Mouse (Mus musculus): Measurements from ENCODE around the gene Blm. TPM values are rescaled to one million over a fixed set of nuclear protein-coding genes. Genes with fewer than 3 reads are reported as not detected.
A peak's percentile ranks its signal among the peaks of the same experiment; 100 is the strongest.

Blm gene
- polyA plus RNA-seq, 1 experiment from 2014 or later = 25.9 TPM

DNA sequence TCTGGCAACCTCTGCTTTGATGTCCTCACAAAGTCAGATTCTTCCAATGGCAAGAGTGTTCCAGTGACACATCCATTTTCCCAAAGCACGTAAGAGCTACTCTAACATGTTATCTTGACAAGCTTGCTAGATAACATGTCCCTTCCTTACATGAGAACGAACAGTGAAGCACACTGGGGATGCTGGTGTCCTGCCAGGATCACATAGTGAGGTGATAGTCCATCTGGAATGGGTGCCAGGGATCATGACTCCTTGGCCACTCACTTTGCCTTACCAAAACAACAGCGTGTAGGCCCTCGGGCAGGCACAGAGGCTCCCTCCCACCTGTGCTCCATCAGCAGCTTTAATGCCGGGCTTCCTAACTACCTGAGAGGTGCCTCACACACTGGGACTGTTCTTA lies 74.7 kb downstream of the Blm start:
- Histone ChIP-seq H3K4me3 (ENCODE audit: low read depth, low read length) (no peak overlapping the region), H3K9me3 (replicated peaks; ENCODE audit: control insufficient read depth, low read length) (no peaks in the 10 kb centered on the region), H3K9ac (ENCODE audit: low read depth, low read length) (no peak overlapping the region), H3K4me2 (ENCODE audit: low read depth, low read length) (no peak overlapping the region), H3K36me3 (ENCODE audit: control insufficient read depth, insufficient read depth) (peaks cover 49% of the 10 kb centered on the region), H3K27ac (ENCODE audit: low read length) (no peak overlapping the region), H3K27me3 (ENCODE audit: control insufficient read depth, insufficient read depth, low read depth, low read length) (no peaks in the 10 kb centered on the region), H3K4me1 (ENCODE audit: control insufficient read depth, low read depth, low read length) (peaks cover 11% of the 10 kb centered on the region)
- 85% methylated on average over 5 of the region's 5 CpGs for WGBS (ENCODE audit: insufficient replicate concordance)
- ATAC-seq (ENCODE audit: low read depth) = no peak

DNA sequence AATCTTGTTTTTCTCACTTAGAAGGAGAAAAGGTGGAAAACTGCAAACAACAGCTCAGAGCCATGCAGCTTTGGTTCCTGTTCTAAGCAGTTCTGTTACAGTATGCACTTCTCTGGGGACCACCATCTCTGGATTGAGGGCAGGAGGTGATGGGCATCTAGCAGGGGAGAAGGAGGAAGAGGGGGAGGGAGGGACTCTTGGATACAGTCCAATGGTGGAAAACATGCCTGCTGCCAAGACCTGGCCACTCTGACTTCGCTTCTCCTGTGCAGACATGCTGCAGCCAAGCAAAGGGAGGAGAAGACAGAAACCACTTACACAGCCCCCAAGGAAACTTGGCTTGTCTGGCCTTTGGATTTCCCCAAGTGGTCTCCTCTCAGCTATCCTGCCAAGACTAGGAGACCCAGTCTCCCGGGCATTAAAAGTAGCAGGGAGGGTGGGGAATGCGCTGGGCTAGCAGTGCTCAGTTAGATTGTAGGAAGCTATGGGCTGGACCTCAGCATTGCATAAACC lies 77.0 kb downstream of the Blm start:
- ATAC-seq (ENCODE audit: low read depth) = no peak
- H3K9ac ChIP-seq (ENCODE audit: low read depth, low read length) = no peak overlapping the region
- H3K36me3 ChIP-seq (ENCODE audit: control insufficient read depth, insufficient read depth) = peaks cover 49% of the 10 kb centered on the region

DNA sequence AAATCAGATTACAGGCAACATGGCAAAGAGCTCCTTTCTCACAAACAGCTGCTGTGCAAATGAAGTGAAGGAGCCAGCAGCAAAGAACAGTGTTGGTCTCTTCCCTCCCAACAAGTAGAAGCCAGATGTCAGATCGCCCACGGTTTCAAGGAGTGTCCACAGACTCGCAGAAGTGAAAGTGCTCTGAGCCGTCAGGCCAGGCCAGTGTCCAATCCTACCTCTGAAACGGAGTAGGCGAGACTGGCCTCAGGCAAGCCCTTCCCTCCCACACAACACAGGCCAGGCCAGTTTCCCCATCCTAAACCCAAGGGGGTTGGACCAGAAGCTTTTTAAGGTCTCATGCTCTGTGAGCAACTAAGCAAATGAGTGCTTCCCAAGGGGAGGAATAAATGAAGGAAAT lies 77.7 kb downstream of the Blm start:
- H3K9ac ChIP-seq (ENCODE audit: low read depth, low read length) = no peak overlapping the region
- H3K27ac ChIP-seq (ENCODE audit: low read length) = peak overlapping the region; percentile 58
- peaks cover 11% of the 10 kb centered on the region for H3K4me1 ChIP-seq (ENCODE audit: control insufficient read depth, low read depth, low read length)
- no peaks in the 10 kb centered on the region for H3K27me3 ChIP-seq (ENCODE audit: control insufficient read depth, insufficient read depth, low read depth, low read length)
- H3K36me3 ChIP-seq (ENCODE audit: control insufficient read depth, insufficient read depth) = peaks cover 48% of the 10 kb centered on the region
- WGBS (ENCODE audit: insufficient replicate concordance) = 71% methylated on average over 6 of the region's 6 CpGs
- no peaks in the 10 kb centered on the region for H3K9me3 ChIP-seq (replicated peaks; ENCODE audit: control insufficient read depth, low read length)
- no peak overlapping the region for H3K4me3 ChIP-seq (ENCODE audit: low read depth, low read length)
- H3K4me2 ChIP-seq (ENCODE audit: low read depth, low read length) = no peak overlapping the region
- ATAC-seq (ENCODE audit: low read depth) = peak; percentile 81

More for the DNA sequence above, 77.0 kb downstream of the Blm start:
- Histone ChIP-seq H3K27ac (ENCODE audit: low read length) (no peak overlapping the region; the same call in 1 of the 2 replicates), H3K9me3 (replicated peaks; ENCODE audit: control insufficient read depth, low read length) (no peaks in the 10 kb centered on the region), H3K4me1 (ENCODE audit: control insufficient read depth, low read depth, low read length) (peaks cover 11% of the 10 kb centered on the region), H3K4me2 (ENCODE audit: low read depth, low read length) (no peak overlapping the region), H3K27me3 (ENCODE audit: control insufficient read depth, insufficient read depth, low read depth, low read length) (no peaks in the 10 kb centered on the region), H3K4me3 (ENCODE audit: low read depth, low read length) (no peak overlapping the region)
- WGBS (ENCODE audit: insufficient replicate concordance) = 75% methylated on average over 3 of the region's 3 CpGs

DNA sequence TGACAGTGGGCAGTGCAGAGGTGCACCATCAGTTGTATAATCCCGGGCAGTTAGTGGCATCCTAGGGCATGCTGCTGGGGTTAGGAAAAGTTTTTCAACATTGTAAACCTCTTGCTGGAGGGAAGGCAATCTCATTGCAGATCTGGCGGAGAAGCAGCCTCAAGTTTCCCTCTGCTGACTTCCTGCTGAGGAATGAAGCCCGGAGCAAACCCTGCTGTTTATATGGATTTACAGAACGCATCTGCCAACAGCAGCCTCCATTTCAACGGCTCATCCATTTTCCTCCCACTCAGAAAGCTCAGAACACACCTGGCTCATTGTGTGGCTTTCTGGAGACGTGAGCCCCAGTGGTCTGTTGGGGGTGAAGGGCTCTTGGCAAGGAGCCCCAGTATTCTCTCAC lies 78.6 kb downstream of the Blm start:
- H3K9ac ChIP-seq (ENCODE audit: low read depth, low read length) = no peak overlapping the region
- WGBS (ENCODE audit: insufficient replicate concordance) = 83% methylated on average over 6 of the region's 6 CpGs
- H3K27ac ChIP-seq (ENCODE audit: low read length) = no peak overlapping the region
- no peak for ATAC-seq (ENCODE audit: low read depth)
- no peaks in the 10 kb centered on the region for H3K9me3 ChIP-seq (replicated peaks; ENCODE audit: control insufficient read depth, low read length)
- H3K4me2 ChIP-seq (ENCODE audit: low read depth, low read length) = no peak overlapping the region
- H3K27me3 ChIP-seq (ENCODE audit: control insufficient read depth, insufficient read depth, low read depth, low read length) = no peaks in the 10 kb centered on the region
- H3K36me3 ChIP-seq (ENCODE audit: control insufficient read depth, insufficient read depth) = peaks cover 42% of the 10 kb centered on the region
- H3K4me1 ChIP-seq (ENCODE audit: control insufficient read depth, low read depth, low read length) = peaks cover 13% of the 10 kb centered on the region
- H3K4me3 ChIP-seq (ENCODE audit: low read depth, low read length) = no peak overlapping the region

DNA sequence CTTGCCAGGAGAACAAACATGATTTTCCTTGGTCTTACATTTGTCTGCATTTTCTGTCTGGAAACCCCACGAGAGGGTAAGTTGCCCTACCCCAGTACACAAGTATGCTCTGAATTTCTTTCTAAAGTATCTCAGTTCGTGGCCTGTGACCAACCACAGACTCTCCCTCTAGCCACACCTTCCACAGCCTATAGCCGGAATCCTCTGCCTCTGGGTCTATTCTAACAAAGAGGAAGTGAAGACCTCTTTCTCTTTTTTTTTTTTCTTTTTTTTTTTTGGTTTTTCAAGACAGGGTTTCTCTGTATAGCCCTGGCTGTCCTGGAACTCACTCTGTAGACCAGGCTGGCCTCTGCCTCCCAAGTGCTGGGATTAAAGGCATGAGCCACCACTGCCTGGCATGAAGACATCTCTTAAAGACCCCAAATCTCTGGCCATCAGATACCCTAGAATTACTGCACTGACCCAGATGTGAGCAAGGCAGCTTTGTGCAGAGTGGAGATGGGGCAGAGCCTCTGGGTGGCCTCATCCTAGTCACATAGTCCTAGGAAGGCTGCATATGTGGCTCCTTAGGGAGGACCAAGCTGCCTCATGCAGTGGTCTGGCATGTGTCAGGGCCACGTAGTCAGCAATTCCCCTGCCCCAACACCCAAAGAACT lies 79.3 kb downstream of the Blm start:
- Histone ChIP-seq H3K9ac (ENCODE audit: low read depth, low read length) (no peak overlapping the region), H3K36me3 (ENCODE audit: control insufficient read depth, insufficient read depth) (peaks cover 39% of the 10 kb centered on the region), H3K4me1 (ENCODE audit: control insufficient read depth, low read depth, low read length) (peaks cover 20% of the 10 kb centered on the region), H3K4me2 (ENCODE audit: low read depth, low read length) (no peak overlapping the region), H3K27ac (ENCODE audit: low read length) (peak overlapping the region; percentile 18; the same call in 1 of the 2 replicates), H3K27me3 (ENCODE audit: control insufficient read depth, insufficient read depth, low read depth, low read length) (no peaks in the 10 kb centered on the region), H3K9me3 (replicated peaks; ENCODE audit: control insufficient read depth, low read length) (no peaks in the 10 kb centered on the region), H3K4me3 (ENCODE audit: low read depth, low read length) (no peak overlapping the region)
- no peak for ATAC-seq (ENCODE audit: low read depth)
- 50% methylated on average over 4 of the region's 4 CpGs for WGBS (ENCODE audit: insufficient replicate concordance)

DNA sequence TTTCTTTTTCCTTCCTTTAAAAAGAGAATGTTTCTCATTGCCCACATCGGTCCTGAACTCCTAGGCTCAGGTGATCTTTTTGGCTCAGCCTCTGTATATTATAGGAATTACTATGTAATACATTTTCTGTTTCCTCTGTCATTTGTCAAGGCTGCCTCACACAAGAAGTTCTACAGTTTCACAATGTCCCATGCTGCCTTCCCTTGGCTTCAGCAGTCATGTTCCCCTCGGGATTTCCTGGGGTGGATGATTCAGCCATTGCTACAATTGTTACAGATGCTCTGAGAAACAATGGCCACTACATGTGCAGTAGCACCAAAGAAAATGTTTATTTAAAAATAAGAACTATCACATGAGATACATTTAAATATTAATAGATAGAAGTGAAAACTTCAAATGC lies 80.1 kb downstream of the Blm start:
- peaks cover 28% of the 10 kb centered on the region for H3K4me1 ChIP-seq (ENCODE audit: control insufficient read depth, low read depth, low read length)
- no peak for ATAC-seq (ENCODE audit: low read depth)
- H3K27me3 ChIP-seq (ENCODE audit: control insufficient read depth, insufficient read depth, low read depth, low read length) = no peaks in the 10 kb centered on the region
- no peaks in the 10 kb centered on the region for H3K9me3 ChIP-seq (replicated peaks; ENCODE audit: control insufficient read depth, low read length)
- H3K9ac ChIP-seq (ENCODE audit: low read depth, low read length) = no peak overlapping the region
- no peak overlapping the region for H3K4me3 ChIP-seq (ENCODE audit: low read depth, low read length)
- peaks cover 30% of the 10 kb centered on the region for H3K36me3 ChIP-seq (ENCODE audit: control insufficient read depth, insufficient read depth)
- H3K4me2 ChIP-seq (ENCODE audit: low read depth, low read length) = no peak overlapping the region
- 85% methylated on average over 2 of the region's 2 CpGs for WGBS (ENCODE audit: insufficient replicate concordance)
- no peak overlapping the region for H3K27ac ChIP-seq (ENCODE audit: low read length)

DNA sequence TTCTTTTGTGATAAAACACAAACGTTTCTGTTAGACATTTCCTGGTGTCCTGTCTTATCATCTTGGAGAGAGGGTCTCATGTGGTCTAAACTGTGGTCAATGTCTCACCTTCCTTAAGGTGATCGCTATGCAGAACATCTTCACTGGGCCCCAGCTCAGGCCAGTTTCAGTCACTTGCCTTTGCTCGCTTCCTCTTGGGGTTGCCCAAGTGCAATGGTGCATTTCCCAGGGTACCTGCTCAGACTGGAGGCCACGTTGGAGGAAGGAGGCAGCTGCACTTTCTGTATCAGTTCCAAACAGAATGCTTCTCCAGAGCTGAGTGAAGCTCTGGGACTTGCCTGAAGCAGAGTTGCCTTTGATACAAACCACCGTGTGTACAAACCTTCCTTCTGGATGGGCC lies 80.9 kb downstream of the Blm start:
- no peak overlapping the region for H3K9ac ChIP-seq (ENCODE audit: low read depth, low read length)
- 65% methylated on average over 5 of the region's 5 CpGs for WGBS (ENCODE audit: insufficient replicate concordance)
- H3K4me1 ChIP-seq (ENCODE audit: control insufficient read depth, low read depth, low read length) = peaks cover 32% of the 10 kb centered on the region
- no peak for ATAC-seq (ENCODE audit: low read depth)
- H3K4me3 ChIP-seq (ENCODE audit: low read depth, low read length) = no peak overlapping the region
- H3K27me3 ChIP-seq (ENCODE audit: control insufficient read depth, insufficient read depth, low read depth, low read length) = no peaks in the 10 kb centered on the region
- no peaks in the 10 kb centered on the region for H3K9me3 ChIP-seq (replicated peaks; ENCODE audit: control insufficient read depth, low read length)
- H3K36me3 ChIP-seq (ENCODE audit: control insufficient read depth, insufficient read depth) = peaks cover 26% of the 10 kb centered on the region
- no peak overlapping the region for H3K27ac ChIP-seq (ENCODE audit: low read length)
- no peak overlapping the region for H3K4me2 ChIP-seq (ENCODE audit: low read depth, low read length)

DNA sequence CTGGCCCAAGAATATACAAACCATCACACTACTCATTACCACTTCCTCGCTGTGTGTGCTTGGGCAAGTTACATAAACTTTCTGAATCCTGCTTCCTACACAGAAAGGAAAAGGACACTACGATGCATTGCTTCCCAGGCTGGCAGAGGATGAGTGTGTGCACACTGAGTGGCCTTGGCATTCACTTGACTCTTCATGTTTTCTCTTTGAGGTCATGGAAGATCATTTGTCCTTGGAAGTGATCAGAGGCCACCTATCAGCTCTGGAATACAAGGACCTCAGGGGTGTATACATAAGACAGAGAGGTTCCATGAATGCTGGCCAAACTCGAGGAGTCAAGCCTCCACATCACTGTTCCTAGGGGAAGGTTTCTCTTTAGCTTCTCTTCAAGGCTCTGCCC lies 81.8 kb downstream of the Blm start:
- Histone ChIP-seq H3K36me3 (ENCODE audit: control insufficient read depth, insufficient read depth) (peaks cover 26% of the 10 kb centered on the region), H3K27ac (ENCODE audit: low read length) (no peak overlapping the region), H3K4me3 (ENCODE audit: low read depth, low read length) (no peak overlapping the region), H3K4me1 (ENCODE audit: control insufficient read depth, low read depth, low read length) (peaks cover 32% of the 10 kb centered on the region), H3K4me2 (ENCODE audit: low read depth, low read length) (no peak overlapping the region), H3K27me3 (ENCODE audit: control insufficient read depth, insufficient read depth, low read depth, low read length) (no peaks in the 10 kb centered on the region), H3K9me3 (replicated peaks; ENCODE audit: control insufficient read depth, low read length) (no peaks in the 10 kb centered on the region), H3K9ac (ENCODE audit: low read depth, low read length) (no peak overlapping the region)
- ATAC-seq (ENCODE audit: low read depth) = no peak
- WGBS (ENCODE audit: insufficient replicate concordance) = 87% methylated on average over 3 of the region's 3 CpGs

DNA sequence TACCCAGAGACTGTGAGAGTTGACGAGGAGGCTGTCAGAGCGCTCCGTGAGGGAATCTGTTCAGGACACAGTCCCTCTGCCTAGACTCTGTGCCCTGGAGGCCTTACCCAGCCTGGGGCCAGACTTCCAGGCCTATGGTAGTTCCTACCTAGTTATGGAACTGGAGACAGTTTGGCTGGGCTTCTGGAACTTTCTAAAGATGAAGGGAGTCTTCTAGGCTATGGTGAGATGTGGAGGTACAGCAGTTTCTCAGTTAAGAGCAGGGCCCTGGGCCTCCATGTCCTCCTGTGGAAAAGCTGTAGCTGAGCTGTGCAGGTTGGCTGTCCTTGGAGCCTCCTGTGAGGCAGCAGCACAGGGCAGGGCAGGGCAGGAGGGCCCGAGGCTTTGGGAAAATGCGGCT lies 82.7 kb downstream of the Blm start:
- no peak overlapping the region for H3K9ac ChIP-seq (ENCODE audit: low read depth, low read length)
- WGBS (ENCODE audit: insufficient replicate concordance) = 86% methylated on average over 5 of the region's 5 CpGs
- H3K4me2 ChIP-seq (ENCODE audit: low read depth, low read length) = no peak overlapping the region
- H3K27me3 ChIP-seq (ENCODE audit: control insufficient read depth, insufficient read depth, low read depth, low read length) = no peaks in the 10 kb centered on the region
- peaks cover 36% of the 10 kb centered on the region for H3K4me1 ChIP-seq (ENCODE audit: control insufficient read depth, low read depth, low read length)
- peak overlapping the region; percentile 61 for H3K27ac ChIP-seq (ENCODE audit: low read length)
- H3K9me3 ChIP-seq (replicated peaks; ENCODE audit: control insufficient read depth, low read length) = no peaks in the 10 kb centered on the region
- H3K36me3 ChIP-seq (ENCODE audit: control insufficient read depth, insufficient read depth) = peaks cover 22% of the 10 kb centered on the region
- peak; percentile 15; the same call in 1 of the 2 replicates for ATAC-seq (ENCODE audit: low read depth)
- H3K4me3 ChIP-seq (ENCODE audit: low read depth, low read length) = no peak overlapping the region
